Mouse (Mus musculus) lung, postnatal 0 days (tissue): ENCODE data around the gene Ltb4r1.

ENCODE experiments used
- CTCF ChIP-seq: IDR thresholded peaks from 2 replicates; pipeline ENCODE4 v1.5.1; 2016; ENCODE audit warnings: antibody characterized with exemption, mild to moderate bottlenecking
- EP300 ChIP-seq: IDR thresholded peaks from 2 replicates; pipeline ENCODE4 v1.6.1; 2016; ENCODE audit warnings: antibody characterized with exemption, mild to moderate bottlenecking, control low read depth

- TF ChIP-seq CTCF: no peak
- TF ChIP-seq EP300: no peak
These were observed 12.0 kb downstream of the Ltb4r1 start for GRCm38 (mm10) chr14:55777806-55778205.
